Mouse (Mus musculus) midbrain, embryonic 16.5 days (tissue): ENCODE measurements at regions not wholly inside any gene's neighbourhood (a gene's known extent, or its start where the extent isn't known, plus 50 kb on each side); places are given as distances from the start of the nearest gene placed in this dataset.

Source experiments
- ATAC-seq: fragments of 200-750 bp; cut with Nextera tagmentation; 2 replicates; pipeline ENCODE4 v1.8.0; 2017; ENCODE audit warnings: moderate TSS enrichment
- H3K27ac ChIP-seq: fragments of 300-500 bp; sonication (generic); 2 replicates; pipeline ENCODE4 v1.5.1; 2014; ENCODE audit warnings: mild to moderate bottlenecking, low read length, mixed read lengths
- H3K27me3 ChIP-seq: fragments of 300-500 bp; sonication (generic); 2 replicates; pipeline ENCODE4 v1.6.1; 2014; ENCODE audit warnings: low read depth, low read length, mixed read lengths; ENCODE audit not compliant: control insufficient read depth, insufficient read depth
- H3K36me3 ChIP-seq: fragments of 300-500 bp; sonication (generic); 2 replicates; pipeline ENCODE4 v1.6.1; 2014; ENCODE audit warnings: mild to moderate bottlenecking, low read length, moderate library complexity, mixed read lengths; ENCODE audit not compliant: control insufficient read depth, insufficient read depth
- H3K4me1 ChIP-seq: fragments of 300-500 bp; sonication (generic); 2 replicates; pipeline ENCODE4 v1.6.1; 2014; ENCODE audit warnings: mild to moderate bottlenecking, low read length, mixed read lengths; ENCODE audit not compliant: control insufficient read depth, insufficient read depth
- H3K4me2 ChIP-seq: fragments of 300-500 bp; sonication (generic); 2 replicates; pipeline ENCODE4 v1.6.1; 2014; ENCODE audit warnings: mild to moderate bottlenecking, low read length, mixed read lengths
- H3K4me3 ChIP-seq: fragments of 300-500 bp; sonication (generic); 2 replicates; pipeline ENCODE4 v1.5.1; 2014; ENCODE audit warnings: low read depth, mild to moderate bottlenecking, low read length, moderate library complexity, mixed read lengths
- H3K9ac ChIP-seq: fragments of 300-500 bp; sonication (generic); 2 replicates; pipeline ENCODE4 v1.6.1; 2014; ENCODE audit warnings: low read depth, low read length, mixed read lengths
- H3K9me3 ChIP-seq: fragments of 300-500 bp; sonication (generic); replicated peaks from 2 replicates; pipeline ENCODE4 v1.6.1; 2014; ENCODE audit warnings: mild to moderate bottlenecking, low read length, mixed read lengths; ENCODE audit not compliant: control insufficient read depth, poor library complexity, severe bottlenecking
- WGBS: fragments of 180-500 bp; shearing (Covaris S2); extraction: QIAGEN DNeasy Blood & Tissue Kit; methylation state at CpG from one replicate; pipeline ENCODE4 v1.1.7; 2014; 5-methylcytosine and 5-hydroxymethylcytosine counted together

DNA sequence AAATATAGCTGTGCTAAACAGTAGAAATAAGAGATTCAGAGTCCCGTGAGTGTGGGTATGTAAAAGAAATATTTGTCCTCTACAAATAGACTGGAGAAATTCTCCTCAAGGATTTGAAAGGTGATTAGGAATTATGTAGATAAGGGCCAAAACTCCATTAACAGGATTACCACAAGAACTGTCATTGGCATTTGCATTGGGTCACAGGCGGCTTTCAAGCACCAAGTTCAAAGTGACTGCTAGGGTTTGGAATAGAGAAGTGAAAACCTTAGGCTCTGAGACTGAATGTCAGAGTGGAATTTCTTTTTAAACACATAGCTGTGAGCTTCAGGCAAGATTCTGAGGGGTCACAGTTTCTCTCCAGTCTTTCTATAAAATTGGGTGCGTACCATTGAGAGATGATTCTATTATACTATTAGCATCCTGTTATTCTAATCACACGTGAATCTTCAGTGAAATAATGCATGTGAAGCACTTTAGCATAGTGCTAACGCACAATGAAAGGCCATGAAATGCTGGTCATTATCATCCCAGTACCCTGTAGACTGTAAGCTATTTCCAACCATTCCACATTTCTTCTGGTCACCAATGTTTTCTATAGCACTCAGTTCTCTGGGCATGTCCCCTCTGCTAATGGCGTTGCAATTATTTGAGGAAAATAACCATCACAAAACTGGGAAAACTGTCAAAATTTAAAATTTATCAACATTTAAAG is 308.7 kb upstream of the C9orf72 start:
- no peak overlapping the region for H3K4me3 ChIP-seq
- 24% methylated on average over 6 of the region's 6 CpGs for WGBS
- H3K27ac ChIP-seq, result no peak overlapping the region
- peak; percentile 42; the same call in 1 of the 2 replicates for ATAC-seq
- peaks cover 8% of the 10 kb centered on the region; the same call in 1 of the 2 replicates for H3K4me1 ChIP-seq
- no peak overlapping the region for H3K4me2 ChIP-seq
- H3K27me3 ChIP-seq, result no peaks in the 10 kb centered on the region
- no peaks in the 10 kb centered on the region for H3K36me3 ChIP-seq
- H3K9me3 ChIP-seq, result no peaks in the 10 kb centered on the region
- H3K9ac ChIP-seq, result no peak overlapping the region

DNA sequence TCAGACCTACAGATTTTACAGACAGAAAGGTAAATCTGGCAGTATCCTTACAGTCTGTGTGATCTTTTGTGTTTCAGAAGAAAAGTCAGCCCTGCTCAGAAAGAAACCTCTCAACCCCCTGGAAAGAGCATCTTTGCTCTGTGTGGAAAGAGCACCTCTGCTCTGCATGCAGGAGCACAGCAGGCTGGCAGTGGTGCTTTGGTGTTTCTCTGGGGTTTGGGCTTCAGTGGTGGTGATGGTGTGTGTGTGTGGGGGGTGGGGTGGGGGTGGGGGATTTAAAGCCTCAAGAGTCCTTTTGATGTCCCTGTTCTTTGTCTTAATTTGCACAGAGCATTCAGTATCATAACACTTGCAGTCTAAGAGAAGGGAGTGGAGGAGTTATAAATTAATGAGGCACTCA is 308.2 kb upstream of the C9orf72 start:
- H3K36me3 ChIP-seq, result no peaks in the 10 kb centered on the region
- no peak overlapping the region for H3K4me3 ChIP-seq
- no peaks in the 10 kb centered on the region for H3K27me3 ChIP-seq
- H3K4me1 ChIP-seq, result peaks cover 8% of the 10 kb centered on the region; the same call in 1 of the 2 replicates
- no peak overlapping the region for H3K4me2 ChIP-seq
- H3K9me3 ChIP-seq, result no peaks in the 10 kb centered on the region
- peak; percentile 83 for ATAC-seq
- no peak overlapping the region for H3K27ac ChIP-seq
- no peak overlapping the region for H3K9ac ChIP-seq
